Mouse (Mus musculus): ENCODE results near the gene Olfr137. TPM values are rescaled to one million over a fixed set of nuclear protein-coding genes. Genes with fewer than 3 reads are reported as not detected.

Gene Olfr137
- total RNA-seq (2014; rRNA removed) (not detected in 2 replicates), polyA plus RNA-seq (2015; fragmentation: Nextera tagmentation; extraction: Ambion mirVana) (not detected in 2 replicates)

GRCm38 (mm10) chr17:38307470-38307869, at the start of gene Olfr137:
Gene Olfr137 (minus strand): TSS chr17:38307570.
- Histone ChIP-seq H3K4me1 (ENCODE audit: insufficient read depth) (no peaks in the 10 kb centered on the region), H3K36me3 (ENCODE audit: insufficient read depth) (no peaks in the 10 kb centered on the region), H3K27me3 (ENCODE audit: insufficient read depth, low read length) (no peaks in the 10 kb centered on the region), H3K4me3 (ENCODE audit: low read depth, low read length) (no peak within 1 kb of the TSS), H3K4me2 (ENCODE audit: low read depth) (no peak within 1 kb of the TSS), H3K9ac (no peak within 1 kb of the TSS), H3K9me3 (ENCODE audit: low read length) (0 out of 2 replicates have a peak, but pooled peaks cover 3% of the 10 kb centered on the region), H3K27ac (ENCODE audit: low read depth, low read length) (no peak within 1 kb of the TSS)
- no peak for TF ChIP-seq CTCF (IDR thresholded peaks at IDR 0.05; ENCODE audit: low read depth)
- ATAC-seq (no peak), DNase-seq (no peak)

GRCm38 (mm10) chr17:38329531-38329930, 22.2 kb upstream of the Olfr137 start, which contains the start of gene Olfr136:
Gene Olfr136 (plus strand): TSS chr17:38329831.
- Histone ChIP-seq H3K4me3 (ENCODE audit: low read depth, low read length) (no peak within 1 kb of the TSS), H3K36me3 (ENCODE audit: insufficient read depth) (no peaks in the 10 kb centered on the region), H3K4me1 (ENCODE audit: insufficient read depth) (no peaks in the 10 kb centered on the region), H3K27me3 (ENCODE audit: insufficient read depth, low read length) (no peaks in the 10 kb centered on the region), H3K9ac (no peak within 1 kb of the TSS), H3K4me2 (ENCODE audit: low read depth) (no peak within 1 kb of the TSS), H3K9me3 (ENCODE audit: low read length) (no peaks in the 10 kb centered on the region), H3K27ac (ENCODE audit: low read depth, low read length) (no peak within 1 kb of the TSS)
- ATAC-seq (no peak), DNase-seq (no peak)
- TF ChIP-seq CTCF (IDR thresholded peaks at IDR 0.05; ENCODE audit: low read depth): no peak

- ATAC-seq (no peak), DNase-seq (no peak)
- Histone ChIP-seq H3K27ac (ENCODE audit: low read depth, low read length) (no peak within 1 kb of the TSS), H3K9ac (no peak within 1 kb of the TSS), H3K9me3 (ENCODE audit: low read length) (0 out of 2 replicates have a peak, but pooled peaks cover 9% of the 10 kb centered on the region), H3K4me2 (ENCODE audit: low read depth) (no peak within 1 kb of the TSS), H3K36me3 (ENCODE audit: insufficient read depth) (no peaks in the 10 kb centered on the region), H3K4me3 (ENCODE audit: low read depth, low read length) (no peak within 1 kb of the TSS), H3K4me1 (ENCODE audit: insufficient read depth) (no peaks in the 10 kb centered on the region), H3K27me3 (ENCODE audit: insufficient read depth, low read length) (no peaks in the 10 kb centered on the region)
- no peak for TF ChIP-seq CTCF (IDR thresholded peaks at IDR 0.05; ENCODE audit: low read depth)
- WGBS: 54% methylated on average over 1 of the region's 1 CpGs
Measured at GRCm38 (mm10) chr17:38260735-38261134, 46.6 kb downstream of the Olfr137 start, which contains the start of gene Olfr138. Gene Olfr138 (plus strand): TSS chr17:38261035.

Other genes with a start within 250 kb of the Olfr137 start
- not detected in 2 replicates for gene Olfr129, start 247.5 kb downstream of the Olfr137 start, total RNA-seq (2014; rRNA removed)
- not detected in 2 replicates for gene Olfr129, start 247.5 kb downstream of the Olfr137 start, polyA plus RNA-seq (2015; fragmentation: Nextera tagmentation; extraction: Ambion mirVana)
- gene Olfr130, start 243.6 kb downstream of the Olfr137 start, total RNA-seq (2014; rRNA removed): not detected in 2 replicates
- not detected in 2 replicates for gene Olfr130, start 243.6 kb downstream of the Olfr137 start, polyA plus RNA-seq (2015; fragmentation: Nextera tagmentation; extraction: Ambion mirVana)
- not detected in 2 replicates for gene Olfr131, start 218.9 kb downstream of the Olfr137 start, total RNA-seq (2014; rRNA removed)
- not detected in 2 replicates for gene Olfr131, start 218.9 kb downstream of the Olfr137 start, polyA plus RNA-seq (2015; fragmentation: Nextera tagmentation; extraction: Ambion mirVana)
- gene Olfr132, start 173.0 kb downstream of the Olfr137 start, total RNA-seq (2014; rRNA removed): not detected in 2 replicates
- not detected in 2 replicates for gene Olfr132, start 173.0 kb downstream of the Olfr137 start, polyA plus RNA-seq (2015; fragmentation: Nextera tagmentation; extraction: Ambion mirVana)
- not detected in 2 replicates for gene Olfr133, start 162.3 kb downstream of the Olfr137 start, total RNA-seq (2014; rRNA removed)
- gene Olfr133, start 162.3 kb downstream of the Olfr137 start, polyA plus RNA-seq (2015; fragmentation: Nextera tagmentation; extraction: Ambion mirVana): not detected in 2 replicates
- gene Olfr134, start 136.2 kb downstream of the Olfr137 start, total RNA-seq (2014; rRNA removed): not detected in 2 replicates
- not detected in 2 replicates for gene Olfr134, start 136.2 kb downstream of the Olfr137 start, polyA plus RNA-seq (2015; fragmentation: Nextera tagmentation; extraction: Ambion mirVana)
- gene Olfr135, start 103.2 kb downstream of the Olfr137 start, total RNA-seq (2014; rRNA removed): not detected in 2 replicates
- not detected in 2 replicates for gene Olfr135, start 103.2 kb downstream of the Olfr137 start, polyA plus RNA-seq (2015; fragmentation: Nextera tagmentation; extraction: Ambion mirVana)
- gene Olfr138, start 46.5 kb downstream of the Olfr137 start, total RNA-seq (2014; rRNA removed): not detected in 2 replicates
- not detected in 2 replicates for gene Olfr138, start 46.5 kb downstream of the Olfr137 start, polyA plus RNA-seq (2015; fragmentation: Nextera tagmentation; extraction: Ambion mirVana)
- not detected in 2 replicates for gene Olfr136, start 22.3 kb upstream of the Olfr137 start, total RNA-seq (2014; rRNA removed)
- not detected in 2 replicates for gene Olfr136, start 22.3 kb upstream of the Olfr137 start, polyA plus RNA-seq (2015; fragmentation: Nextera tagmentation; extraction: Ambion mirVana)
- gene Esp36, start 112.6 kb upstream of the Olfr137 start, total RNA-seq (2014; rRNA removed): not detected in 2 replicates
- not detected in 2 replicates for gene Esp36, start 112.6 kb upstream of the Olfr137 start, polyA plus RNA-seq (2015; fragmentation: Nextera tagmentation; extraction: Ambion mirVana)
- not detected in 2 replicates for gene Esp34, start 246.6 kb upstream of the Olfr137 start, total RNA-seq (2014; rRNA removed)
- not detected in 2 replicates for gene Esp34, start 246.6 kb upstream of the Olfr137 start, polyA plus RNA-seq (2015; fragmentation: Nextera tagmentation; extraction: Ambion mirVana)

Measured in forebrain, postnatal 0 days (tissue).